Mouse (Mus musculus): ENCODE measurements around the gene 1700020N01Rik.

DNA sequence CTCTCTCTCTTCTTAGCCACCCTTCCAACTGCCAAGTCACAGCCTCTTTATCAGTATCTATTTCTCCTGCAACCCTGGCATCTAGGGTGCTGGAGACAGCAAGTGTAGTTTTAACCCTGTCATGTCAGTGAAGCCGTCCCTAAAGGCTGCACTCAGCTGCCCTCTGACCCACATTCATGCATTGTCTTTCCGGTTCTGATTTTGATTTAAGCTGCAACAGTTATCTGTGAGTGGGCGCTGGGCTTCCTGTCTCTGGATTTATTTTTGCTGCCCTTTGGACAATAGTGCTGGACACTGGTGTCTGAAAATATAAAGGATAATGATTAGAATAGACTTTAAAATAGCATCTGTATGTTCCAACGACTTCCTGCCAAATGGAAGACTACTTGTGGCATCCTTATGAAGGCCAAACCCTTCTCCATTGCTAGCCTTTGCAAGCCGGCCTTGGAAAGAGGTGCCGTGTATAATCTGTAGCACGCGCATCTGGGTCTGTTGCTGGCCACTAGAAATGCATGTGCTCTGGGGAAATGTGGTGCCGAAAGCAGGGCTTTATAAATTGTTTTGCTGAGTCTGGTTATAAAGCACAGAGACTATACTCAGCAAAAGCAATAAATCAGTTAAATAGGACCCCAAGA lies 44.0 kb upstream of the 1700020N01Rik start:
- TF ChIP-seq CTCF (IDR thresholded peaks at IDR 0.05; ENCODE audit: insufficient read depth, low read depth, low read length): no peak
- no peak for TF ChIP-seq POLR2A (IDR thresholded peaks at IDR 0.05; ENCODE audit: insufficient read depth, low read depth, low read length)

Measured in olfactory bulb, adult 2 months (tissue).